Mouse (Mus musculus): ENCODE results near the gene Ccdc39. TPM values are rescaled to one million over a fixed set of nuclear protein-coding genes. Genes with fewer than 3 reads are reported as not detected.

Ccdc39 gene
- total and polyA plus RNA-seq, 3 experiments, result 0.25 to 5.6 (median 0.51) TPM

- no peak overlapping the region for H3K4me3 ChIP-seq (replicated peaks in 1 of 3; ENCODE audit: low read depth in 2 of 3, low read length in 2 of 3, poor library complexity in 1 of 3)
- H3K27ac ChIP-seq (ENCODE audit: insufficient read depth, low read depth), result no peak overlapping the region
- H3K36me3 ChIP-seq (replicated peaks in 1 of 2; ENCODE audit: control insufficient read depth in 1 of 2, insufficient read depth in 1 of 2, low read length in 1 of 2), result no peaks in the 10 kb centered on the region
- no peaks in the 10 kb centered on the region for H3K4me1 ChIP-seq (ENCODE audit: control insufficient read depth in 1 of 2, insufficient read depth in 2 of 2)
- no peak for DNase-seq (ENCODE audit: extremely low read depth)
- in situ Hi-C loops (cut with MboI; ENCODE audit: low pct_ligation_motif_present, low pct_unique_long_range_greater_than_20kb, low sequenced_read_pairs), result no loop called here
- H3K27me3 ChIP-seq (replicated peaks), result no peaks in the 10 kb centered on the region
- H3K4me2 ChIP-seq (ENCODE audit: insufficient read depth, low read depth, poor library complexity, severe bottlenecking), result no peak overlapping the region
- no peaks in the 10 kb centered on the region for H3K9me3 ChIP-seq (replicated peaks; ENCODE audit: low read length)
- no peak for TF ChIP-seq NRF1 (IDR thresholded peaks at IDR 0.05; ENCODE audit: low read depth, low read length)
- TF ChIP-seq RAD21 (IDR thresholded peaks at IDR 0.05; ENCODE audit: low read depth, low read length), result no peak
- TF ChIP-seq E2F4 (IDR thresholded peaks at IDR 0.05; ENCODE audit: insufficient replicate concordance, low read depth, low read length), result no peak
- TF ChIP-seq SIN3A (IDR thresholded peaks at IDR 0.05; ENCODE audit: low read length), result no peak
- TF ChIP-seq USF1 (IDR thresholded peaks at IDR 0.05; ENCODE audit: low read depth, low read length), result no peak
- TF ChIP-seq BHLHE40 (IDR thresholded peaks at IDR 0.05; ENCODE audit: low read depth, low read length), result no peak
- TF ChIP-seq PAX5 (IDR thresholded peaks at IDR 0.05; ENCODE audit: low read length), result no peak
- TF ChIP-seq ZKSCAN1 (IDR thresholded peaks at IDR 0.05; ENCODE audit: borderline replicate concordance, low read depth, low read length), result no peak
- no peak for TF ChIP-seq MAFK (IDR thresholded peaks at IDR 0.05; ENCODE audit: insufficient replicate concordance, low read length)
- TF ChIP-seq MAZ (IDR thresholded peaks at IDR 0.05; ENCODE audit: low read depth, low read length), result no peak
- TF ChIP-seq CHD1 (IDR thresholded peaks at IDR 0.05; ENCODE audit: low read depth, low read length), result no peak
- TF ChIP-seq KAT2A (IDR thresholded peaks at IDR 0.05; ENCODE audit: insufficient replicate concordance, low read length), result no peak
- dilution Hi-C loops (cut with MboI; ENCODE audit: extremely low pct_ligation_motif_present, extremely low pct_unique_long_range_greater_than_20kb, low sequenced_read_pairs), result no loop called here
- no peak overlapping the region for H3K9ac ChIP-seq (ENCODE audit: insufficient read depth, low read depth)
- H3K79me2 ChIP-seq (replicated peaks; ENCODE audit: control insufficient read depth, extremely low read depth, insufficient read depth, poor library complexity, severe bottlenecking), result no peaks in the 10 kb centered on the region
These were observed 20.0 kb upstream of the Ccdc39 start for GRCm38 (mm10) chr3:33864000-33864540.

- no peak for TF ChIP-seq ZC3H11A (IDR thresholded peaks at IDR 0.05; ENCODE audit: low read depth, low read length)
- no peak for TF ChIP-seq SMC3 (IDR thresholded peaks at IDR 0.05; ENCODE audit: low read depth, low read length)
- no peak for TF ChIP-seq CTCF (conservative IDR thresholded peaks at IDR 0.05 in 1 of 2, IDR thresholded peaks at IDR 0.05 in 1 of 2; ENCODE audit: low read depth in 2 of 2, low read length in 2 of 2)
- no peak for TF ChIP-seq RCOR1 (conservative IDR thresholded peaks at IDR 0.05; ENCODE audit: low read depth, low read length)
- no peak for TF ChIP-seq PAX5 (IDR thresholded peaks at IDR 0.05; ENCODE audit: low read length)
These were observed 14.8 kb upstream of the Ccdc39 start for GRCm38 (mm10) chr3:33858939-33859338.

More at GRCm38 (mm10) chr3:33858939-33859338, 14.8 kb upstream of the Ccdc39 start:
- Histone ChIP-seq H3K27me3 (replicated peaks) (no peaks in the 10 kb centered on the region), H3K9ac (ENCODE audit: insufficient read depth, low read depth) (no peak overlapping the region), H3K36me3 (replicated peaks in 1 of 2; ENCODE audit: control insufficient read depth in 1 of 2, insufficient read depth in 1 of 2, low read length in 1 of 2) (no peaks in the 10 kb centered on the region), H3K4me1 (ENCODE audit: control insufficient read depth in 1 of 2, insufficient read depth in 2 of 2) (no peaks in the 10 kb centered on the region), H3K9me3 (replicated peaks; ENCODE audit: low read length) (no peaks in the 10 kb centered on the region), H3K27ac (ENCODE audit: insufficient read depth, low read depth) (no peak overlapping the region), H3K4me3 (replicated peaks in 1 of 3; ENCODE audit: low read depth in 2 of 3, low read length in 2 of 3, poor library complexity in 1 of 3) (no peak overlapping the region), H3K79me2 (replicated peaks; ENCODE audit: control insufficient read depth, extremely low read depth, insufficient read depth, poor library complexity, severe bottlenecking) (no peaks in the 10 kb centered on the region), H3K4me2 (ENCODE audit: insufficient read depth, low read depth, poor library complexity, severe bottlenecking) (no peak overlapping the region)
- in situ Hi-C loops (cut with MboI; ENCODE audit: low pct_ligation_motif_present, low pct_unique_long_range_greater_than_20kb, low sequenced_read_pairs) (no loop called here), dilution Hi-C loops (cut with MboI; ENCODE audit: extremely low pct_ligation_motif_present, extremely low pct_unique_long_range_greater_than_20kb, low sequenced_read_pairs) (no loop called here)
- no peak for DNase-seq (ENCODE audit: extremely low read depth)
